Mouse (Mus musculus): ENCODE measurements around the gene Guca1a. TPM values are rescaled to one million over a fixed set of nuclear protein-coding genes. Genes with fewer than 3 reads are reported as not detected.

Gene Guca1a
- total RNA-seq, 2 experiments from 2014 or later = 0.41 to 0.52 TPM

- peak; percentile 20 for DNase-seq
Observed at GRCm38 (mm10) chr17:47409897-47410861, 9.8 kb upstream of the Guca1a start.

DNA sequence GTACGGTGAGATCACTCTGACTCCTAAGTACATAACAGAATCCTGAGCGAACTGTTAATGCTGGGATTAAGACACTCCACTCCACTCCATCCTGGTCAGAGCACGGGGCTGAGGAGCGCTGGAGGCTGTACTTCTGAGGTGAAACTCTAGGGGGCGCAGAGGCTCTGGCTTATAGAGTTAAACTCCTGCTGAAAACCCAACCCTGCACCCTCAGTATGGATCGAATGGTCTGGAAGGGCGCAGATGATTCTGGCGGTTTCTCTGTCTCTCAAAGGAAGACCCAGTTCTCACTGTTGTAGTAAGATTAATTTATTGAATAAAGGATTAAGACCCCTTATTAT is 8.1 kb upstream of the Guca1a start:
- DNase-seq = peak; percentile 79

- no peak for DNase-seq
Observed at GRCm38 (mm10) chr17:47407717-47408557, 7.6 kb upstream of the Guca1a start.

GRCm38 (mm10) chr17:47399091-47399490 is 1.3 kb downstream of the Guca1a start:
- no peak for DNase-seq

DNA sequence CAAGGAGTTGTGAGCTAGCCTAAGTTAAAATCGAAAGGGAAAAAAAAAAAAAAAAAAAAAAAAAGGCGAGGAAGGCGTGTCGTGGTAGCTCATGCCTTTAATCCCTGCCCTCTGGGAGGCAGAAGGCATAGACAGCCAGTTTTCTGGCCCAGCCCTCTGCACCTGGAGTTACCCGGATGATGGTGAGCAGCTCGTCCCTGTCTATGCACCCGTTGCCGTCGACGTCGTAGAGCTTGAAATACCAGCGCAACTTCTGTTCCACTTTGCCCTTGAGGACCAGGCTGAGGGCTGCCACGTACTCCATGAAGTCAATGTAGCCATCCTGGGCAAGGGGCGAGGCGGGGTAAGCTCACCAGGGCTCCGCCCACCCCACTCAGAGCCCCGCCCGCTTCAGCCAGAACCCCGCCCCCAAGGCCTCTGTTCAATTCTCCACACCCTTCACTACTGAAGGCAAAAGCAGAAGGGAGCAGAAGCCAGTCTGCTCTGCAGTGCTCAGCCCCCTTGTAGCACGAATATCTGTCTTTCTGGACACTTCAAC is 4.9 kb downstream of the Guca1a start:
- peak; percentile 40 for DNase-seq

DNA sequence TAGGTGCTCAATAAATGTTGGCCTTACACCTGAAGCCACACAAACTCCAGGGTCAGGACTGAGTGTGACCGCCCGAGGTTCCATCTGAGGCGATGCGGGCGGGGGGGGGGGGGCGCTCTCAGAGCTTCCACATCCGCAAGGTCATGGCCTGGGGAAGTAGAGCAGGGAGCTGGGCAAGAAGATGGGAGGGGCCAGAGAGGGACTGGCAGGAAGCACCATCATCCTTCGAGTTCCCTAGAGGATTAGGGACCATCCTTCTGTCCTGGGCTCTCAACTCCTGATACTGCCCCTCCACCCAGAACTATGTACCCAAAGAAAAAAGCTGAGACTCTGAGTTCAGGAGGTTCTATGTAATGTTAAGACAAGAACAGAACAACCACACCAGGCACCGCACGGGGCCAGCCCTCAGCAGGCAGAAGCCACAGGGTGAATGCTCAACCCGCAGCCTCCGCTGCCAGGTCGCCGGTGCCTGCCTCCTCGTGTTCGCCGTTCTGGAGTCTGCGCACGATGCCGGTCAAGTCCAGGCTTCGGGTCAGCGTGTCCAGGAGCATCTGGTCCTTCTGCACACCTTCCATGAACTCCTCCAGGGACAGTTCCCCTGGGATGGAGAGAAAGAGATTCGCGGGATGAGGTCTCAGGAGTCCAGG is 6.0 kb downstream of the Guca1a start:
- DNase-seq = no peak

- peak; percentile 71 for DNase-seq
Observed at GRCm38 (mm10) chr17:47386649-47387048, 13.7 kb downstream of the Guca1a start.

DNA sequence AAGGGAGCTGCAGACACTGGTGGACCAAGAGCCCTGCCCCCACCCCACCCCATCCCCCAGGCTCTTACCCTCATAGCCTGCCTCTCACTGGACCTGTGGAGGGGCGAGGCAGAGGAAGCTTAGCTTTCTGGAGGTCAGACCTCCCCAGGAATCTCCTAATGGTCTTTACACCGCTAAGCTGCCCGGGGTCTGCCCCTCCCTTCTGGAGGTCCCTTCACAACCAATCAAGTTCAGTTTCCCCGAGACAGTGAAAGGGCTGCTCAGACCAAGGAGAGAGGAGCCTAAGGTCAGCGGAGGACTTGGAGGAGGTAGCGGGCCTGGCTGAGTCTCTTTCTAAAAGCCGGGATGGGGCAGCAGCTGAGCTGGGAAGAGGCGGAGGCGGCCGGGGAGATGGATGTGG is 15.2 kb downstream of the Guca1a start, which contains the start of gene Guca1b:
Guca1b (plus strand) TSS at position 249 of the 400 bp plus-strand sequence.
- DNase-seq = no peak

DNA sequence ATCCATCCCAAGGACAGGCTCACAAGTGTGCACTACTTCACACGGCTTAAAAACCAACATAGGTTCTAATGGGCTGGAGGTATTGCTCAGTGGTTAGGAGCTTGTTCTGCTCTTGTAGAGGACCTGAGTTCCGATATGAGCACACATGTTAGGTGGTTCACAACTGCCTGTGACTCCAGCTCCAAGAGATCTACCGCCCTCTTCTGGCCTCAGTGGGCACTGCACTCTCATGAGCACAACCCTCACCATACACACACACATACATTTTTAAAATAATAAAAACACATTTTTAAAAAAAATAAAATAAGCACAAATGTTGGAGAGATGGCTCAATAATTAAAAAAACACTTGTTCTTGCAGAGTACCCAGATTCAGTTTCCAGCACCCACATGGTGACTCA is 16.3 kb downstream of the Guca1a start:
- no peak for DNase-seq

- no peak for DNase-seq
Observed at GRCm38 (mm10) chr17:47383266-47383665, 17.1 kb downstream of the Guca1a start.

DNA sequence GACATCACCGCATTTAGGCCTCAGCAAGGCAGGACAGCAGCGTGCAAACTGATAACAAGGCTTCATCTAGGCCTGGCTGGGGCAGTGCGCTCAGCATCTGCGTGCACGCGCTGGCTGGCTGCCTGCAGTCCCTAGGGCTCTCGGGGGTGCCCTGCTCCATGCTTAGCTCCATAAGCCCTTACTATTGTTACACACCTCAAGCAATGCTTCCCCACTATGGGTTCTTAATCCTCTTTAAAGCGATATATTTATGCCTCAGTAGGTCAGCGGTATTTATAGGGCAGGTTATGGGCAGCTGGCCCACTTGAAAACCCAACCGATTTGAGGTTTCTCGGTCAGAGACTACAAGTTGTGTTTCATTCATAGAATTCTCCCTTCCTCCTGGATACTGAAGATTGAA is 18.5 kb downstream of the Guca1a start:
- DNase-seq = no peak

DNA sequence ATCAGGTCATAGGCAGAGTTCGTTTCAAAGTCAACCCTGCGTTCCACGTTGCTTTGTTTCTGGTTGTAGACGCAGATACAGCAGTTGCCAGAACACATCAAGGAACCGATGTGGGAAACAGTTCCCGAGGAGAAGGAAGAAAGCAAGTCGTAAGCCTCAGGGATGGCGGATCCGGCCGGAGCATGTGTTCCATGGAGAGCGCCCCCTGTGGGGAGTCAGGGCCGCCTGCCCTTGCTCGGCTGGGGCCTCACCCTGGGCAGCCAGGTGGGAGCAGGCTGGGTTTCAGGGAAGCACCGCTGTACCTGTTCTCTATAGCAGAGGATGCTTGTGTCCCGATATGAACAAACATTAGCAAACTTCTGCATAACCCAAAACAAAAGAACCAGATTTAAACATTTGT is 22.3 kb downstream of the Guca1a start:
- DNase-seq = no peak

- DNase-seq = no peak
Observed at GRCm38 (mm10) chr17:47376779-47377280, 23.6 kb downstream of the Guca1a start.

DNA sequence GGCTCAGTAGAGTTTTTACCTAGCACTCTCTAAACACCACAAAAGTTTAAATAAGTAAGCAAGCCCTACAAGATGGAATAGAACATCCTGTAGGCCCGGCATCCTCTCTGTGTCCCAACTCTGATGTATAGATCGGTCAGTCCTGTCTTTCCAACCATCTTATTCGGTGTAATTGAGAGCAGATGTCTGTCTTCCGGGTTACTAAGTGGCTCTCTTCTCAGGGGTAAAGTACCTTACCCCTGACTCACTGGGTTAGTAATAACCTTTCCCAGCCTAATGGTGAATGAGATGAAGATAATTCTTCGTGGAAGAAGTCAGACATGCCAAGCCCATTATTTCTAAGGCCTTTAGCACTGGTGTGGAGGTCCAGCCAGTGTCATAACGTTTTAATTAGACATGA is 26.4 kb downstream of the Guca1a start:
- DNase-seq = no peak

DNA sequence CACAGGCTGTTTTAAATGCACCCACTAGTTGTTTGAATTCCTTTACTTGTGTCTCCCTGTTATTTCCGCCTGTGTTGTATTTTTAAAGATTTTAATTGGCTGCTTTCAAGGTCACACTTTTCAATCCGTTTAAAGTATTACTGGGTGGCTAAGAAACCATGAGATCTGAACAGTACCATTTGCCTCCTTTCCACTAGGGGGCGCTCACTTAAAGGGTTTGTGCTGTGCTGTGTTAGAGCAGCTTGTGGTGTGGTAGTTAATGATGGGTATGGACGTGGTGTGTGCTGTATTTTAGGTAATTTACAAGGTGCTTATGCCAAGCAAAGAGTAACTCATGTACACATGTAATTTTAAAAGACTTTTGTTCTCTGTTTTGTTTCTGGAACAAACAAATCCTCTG is 28.9 kb downstream of the Guca1a start:
- DNase-seq = peak; percentile 73

DNA sequence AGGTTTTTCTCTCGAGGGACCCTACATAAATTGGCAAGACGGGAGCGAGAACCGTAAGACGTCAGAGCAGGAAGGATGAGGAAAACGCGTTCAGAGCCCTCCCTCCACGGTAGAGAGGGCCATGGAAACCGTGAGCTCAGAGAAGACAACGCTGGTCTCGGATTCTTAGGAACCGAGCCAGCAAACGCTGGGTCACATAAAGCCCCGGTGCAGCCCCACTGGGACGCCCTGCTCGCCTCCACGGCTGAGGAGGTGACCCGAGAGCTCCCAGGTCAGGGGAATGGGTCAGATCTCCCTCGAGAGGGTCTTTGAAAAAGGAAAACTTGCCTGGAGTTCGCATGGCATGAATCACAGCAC is 31.3 kb downstream of the Guca1a start:
- DNase-seq = peak; percentile 19

GRCm38 (mm10) chr17:47368401-47369086 is 31.8 kb downstream of the Guca1a start, which contains the start of gene Mrps10:
TSS of gene Mrps10 (plus strand) at chr17:47368887.
- DNase-seq = peak; percentile 87

- no peak for DNase-seq
Observed at GRCm38 (mm10) chr17:47361343-47361742, 39.0 kb downstream of the Guca1a start.

DNA sequence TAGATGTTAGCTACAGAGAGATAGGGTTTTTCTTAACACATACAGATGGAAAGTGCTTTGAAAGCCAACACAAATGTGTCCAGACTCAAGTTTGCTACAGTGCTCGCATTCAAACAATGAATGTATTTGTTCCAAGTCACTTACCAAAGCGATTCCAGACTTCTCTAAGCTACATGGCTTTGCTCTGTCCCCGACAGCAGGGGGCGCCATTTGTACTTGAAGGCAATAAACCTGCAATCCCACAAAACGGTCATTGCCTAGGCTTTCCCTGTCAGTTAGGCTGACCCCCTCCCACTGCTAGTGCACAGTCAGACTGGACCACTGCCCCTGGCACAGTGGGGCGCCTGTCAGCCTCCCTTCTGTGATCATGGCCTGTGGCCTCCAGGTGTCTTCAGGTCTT is 40.4 kb downstream of the Guca1a start:
- DNase-seq = peak; percentile 55

DNA sequence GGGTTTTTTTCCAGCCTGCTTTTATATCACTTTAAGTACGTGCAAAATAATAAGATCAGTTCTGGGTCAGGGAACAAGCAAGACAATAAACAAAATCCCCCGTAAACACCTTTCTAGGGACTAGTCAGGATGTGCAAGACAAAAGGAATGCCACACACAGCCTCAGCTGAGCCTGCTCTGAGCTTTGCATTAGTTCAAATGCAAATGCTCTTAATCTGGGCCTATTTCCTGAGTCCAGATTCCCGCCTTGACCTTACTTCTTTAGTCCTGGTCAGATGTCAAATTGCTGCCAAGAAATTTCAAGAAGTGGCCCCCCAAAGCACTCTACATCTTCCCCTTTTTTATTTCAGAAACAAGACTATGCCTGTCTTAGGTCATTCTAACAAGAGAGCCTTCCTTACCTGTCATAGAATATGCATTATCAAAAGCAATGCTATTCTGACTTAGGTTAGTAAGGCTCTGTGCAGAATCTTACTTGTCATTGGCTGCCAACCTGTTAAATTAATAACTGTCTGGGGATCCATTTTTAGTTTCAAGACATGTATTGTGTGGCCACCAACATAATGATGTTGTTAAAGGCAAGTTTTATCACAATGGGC is 50.6 kb downstream of the Guca1a start:
- DNase-seq = no peak
